Mouse (Mus musculus) natural killer cell, adult 2 months (primary cell): ENCODE measurements around the gene Gm10377.
"Not testable (repeated sequence)": the region's sequence is repeated elsewhere in the genome, so short reads cannot be mapped to it uniquely, and the experiment has no call there.

Experiments used
- DNase-seq, 2 experiments: peaks; one replicate each; pipeline ENCODE4 v3.0.0; 2022; ENCODE audit warnings: low spot score in 2 of 2

The Gm10377 gene

DNA sequence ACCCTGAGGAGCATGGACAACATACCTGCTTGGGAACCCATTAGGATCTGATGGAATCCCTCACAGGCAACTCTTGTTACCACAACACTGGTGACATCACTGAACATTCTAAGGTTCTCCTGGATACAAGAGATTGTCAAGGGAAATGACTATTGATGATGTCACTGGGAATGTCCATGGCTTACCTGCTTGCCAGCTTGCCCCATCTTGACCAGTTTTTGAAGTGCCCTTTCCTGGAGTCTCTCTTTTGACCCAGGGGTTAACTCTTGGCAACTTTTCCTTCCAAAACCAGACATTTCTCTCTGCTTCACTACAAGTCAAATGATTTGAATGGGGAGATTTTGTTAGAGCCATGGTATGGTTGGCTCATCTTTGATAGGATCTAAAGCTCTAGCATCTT is at the start of gene Gm10377:
Gm10377 (minus strand) TSS at position 101 of the 400 bp plus-strand sequence.
- DNase-seq: not testable (repeated sequence)

- not testable (repeated sequence) for DNase-seq
Observed at GRCm38 (mm10) chr14:42768721-42769120, 29.1 kb downstream of the Gm10377 start, which contains the start of gene Gm3015. Gm3015 (minus strand) TSS chr14:42768821.
